Mouse (Mus musculus) embryonic facial prominence, embryonic 13.5 days (tissue): Measurements from ENCODE around the gene Map3k4. TPM values are rescaled to one million over a fixed set of nuclear protein-coding genes. Genes with fewer than 3 reads are reported as not detected.
A peak's percentile ranks its signal among the peaks of the same experiment; 100 is the strongest.
"Not testable (repeated sequence)": the region's sequence is repeated elsewhere in the genome, so short reads cannot be mapped to it uniquely, and the experiment has no call there.

Experiments used
- ATAC-seq: fragments of 200-750 bp; cut with Nextera tagmentation; 2 replicates; pipeline ENCODE4 v1.8.0; 2017; ENCODE audit warnings: low read depth; ENCODE audit not compliant: insufficient number of reproducible peaks, insufficient read depth, low FRiP score, low TSS enrichment
- H3K27ac ChIP-seq: fragments of 300-500 bp; sonication (generic); 2 replicates; pipeline ENCODE4 v1.5.1; 2015; ENCODE audit warnings: moderate library complexity, mild to moderate bottlenecking, inconsistent platforms
- H3K27me3 ChIP-seq: fragments of 300-500 bp; sonication (generic); 2 replicates; pipeline ENCODE4 v1.6.1; 2015; ENCODE audit warnings: mild to moderate bottlenecking, inconsistent platforms
- H3K36me3 ChIP-seq: fragments of 300-500 bp; sonication (generic); 2 replicates; pipeline ENCODE4 v1.6.1; 2015; ENCODE audit warnings: mild to moderate bottlenecking, inconsistent platforms
- H3K4me1 ChIP-seq: fragments of 300-500 bp; sonication (generic); 2 replicates; pipeline ENCODE4 v1.6.1; 2015; ENCODE audit warnings: inconsistent platforms
- H3K4me2 ChIP-seq: fragments of 300-500 bp; sonication (generic); 2 replicates; pipeline ENCODE4 v1.6.1; 2015; ENCODE audit warnings: moderate library complexity, mild to moderate bottlenecking, inconsistent platforms
- H3K4me3 ChIP-seq: fragments of 300-500 bp; sonication (generic); 2 replicates; pipeline ENCODE4 v1.5.1; 2015; ENCODE audit warnings: mild to moderate bottlenecking, inconsistent platforms
- H3K9ac ChIP-seq: fragments of 300-500 bp; sonication (generic); 2 replicates; pipeline ENCODE4 v1.6.1; 2015; ENCODE audit warnings: mild to moderate bottlenecking, inconsistent platforms
- H3K9me3 ChIP-seq: fragments of 300-500 bp; sonication (generic); 2 replicates; pipeline ENCODE4 v1.6.1; 2016; ENCODE audit warnings: inconsistent platforms
- WGBS: fragments of 180-500 bp; shearing (Covaris S2); methylation state at CpG from one replicate; pipeline ENCODE4 v1.1.7; 2015; ENCODE audit warnings: mixed read lengths; 5-methylcytosine and 5-hydroxymethylcytosine counted together
- polyA plus RNA-seq: library from polyadenylated mRNA; unstranded; fragments of >200 nt; fragmentation: Nextera tagmentation; extraction: Ambion mirVana; gene quantifications from 2 replicates; pipeline ENCODE4 v1.2.1, GENCODE M21; 2015

Gene Map3k4
- polyA plus RNA-seq, 1 experiment from 2014 or later: 50.4 TPM

GRCm38 (mm10) chr17:12289836-12290235 lies 28.8 kb downstream of the Map3k4 start:
- not testable (repeated sequence) for ATAC-seq, H3K4me2 ChIP-seq, H3K9me3 ChIP-seq, H3K27ac ChIP-seq, H3K36me3 ChIP-seq, H3K27me3 ChIP-seq, H3K4me3 ChIP-seq, H3K9ac ChIP-seq
- WGBS: 66% methylated on average over 1 of the region's 1 CpGs
- H3K4me1 ChIP-seq: peaks cover 32% of the 10 kb centered on the region

GRCm38 (mm10) chr17:12288871-12289270 lies 29.7 kb downstream of the Map3k4 start:
- Histone ChIP-seq H3K27ac (no peak overlapping the region), H3K36me3 (0 out of 2 replicates have a peak, but pooled peaks cover 4% of the 10 kb centered on the region), H3K27me3 (no peaks in the 10 kb centered on the region), H3K4me2 (no peak overlapping the region), H3K4me3 (no peak overlapping the region), H3K4me1 (peaks cover 23% of the 10 kb centered on the region), H3K9me3 (no peaks in the 10 kb centered on the region), H3K9ac (no peak overlapping the region)
- ATAC-seq: no peak
- WGBS: 92% methylated on average over 4 of the region's 4 CpGs

GRCm38 (mm10) chr17:12279810-12280209 lies 38.8 kb downstream of the Map3k4 start:
- WGBS: 91% methylated on average over 10 of the region's 10 CpGs
- Histone ChIP-seq H3K36me3 (peaks cover 29% of the 10 kb centered on the region), H3K9me3 (no peaks in the 10 kb centered on the region; the same call in 1 of the 2 replicates), H3K4me1 (peaks cover 16% of the 10 kb centered on the region; the same call in 1 of the 2 replicates), H3K9ac (no peak overlapping the region), H3K4me3 (no peak overlapping the region), H3K4me2 (no peak overlapping the region), H3K27ac (0 out of 2 replicates have a peak overlapping the region, but pooled peaks have one; percentile 11), H3K27me3 (no peaks in the 10 kb centered on the region)
- ATAC-seq: no peak

- Histone ChIP-seq H3K4me3 (no peak overlapping the region), H3K27me3 (no peaks in the 10 kb centered on the region), H3K9me3 (no peaks in the 10 kb centered on the region; the same call in 1 of the 2 replicates), H3K36me3 (peaks cover 23% of the 10 kb centered on the region), H3K4me2 (no peak overlapping the region), H3K9ac (no peak overlapping the region), H3K4me1 (peaks cover 21% of the 10 kb centered on the region; the same call in 1 of the 2 replicates), H3K27ac (no peak overlapping the region)
- ATAC-seq: no peak
- WGBS: 72% methylated on average over 5 of the region's 5 CpGs
Observed at GRCm38 (mm10) chr17:12278073-12278472, 40.5 kb downstream of the Map3k4 start.

- no peak for ATAC-seq
- WGBS: 81% methylated on average over 4 of the region's 4 CpGs
- Histone ChIP-seq H3K4me1 (peaks cover 28% of the 10 kb centered on the region; the same call in 1 of the 2 replicates), H3K36me3 (peaks cover 23% of the 10 kb centered on the region), H3K27ac (no peak overlapping the region), H3K9ac (no peak overlapping the region), H3K4me2 (no peak overlapping the region), H3K9me3 (no peaks in the 10 kb centered on the region), H3K27me3 (no peaks in the 10 kb centered on the region), H3K4me3 (no peak overlapping the region)
Observed at GRCm38 (mm10) chr17:12277297-12277696, 41.3 kb downstream of the Map3k4 start.

- Histone ChIP-seq H3K36me3 (peaks cover 26% of the 10 kb centered on the region), H3K9me3 (no peaks in the 10 kb centered on the region), H3K4me1 (peaks cover 33% of the 10 kb centered on the region), H3K4me3 (no peak overlapping the region), H3K9ac (no peak overlapping the region), H3K4me2 (no peak overlapping the region), H3K27me3 (no peaks in the 10 kb centered on the region), H3K27ac (no peak overlapping the region)
- no peak for ATAC-seq
- 80% methylated on average over 11 of the region's 11 CpGs for WGBS
Observed at GRCm38 (mm10) chr17:12276496-12277200, 41.9 kb downstream of the Map3k4 start.

- H3K36me3 ChIP-seq: peaks cover 34% of the 10 kb centered on the region
- WGBS: 83% methylated on average over 9 of the region's 9 CpGs
- no peak overlapping the region for H3K27ac ChIP-seq
- H3K4me2 ChIP-seq: no peak overlapping the region
- no peak for ATAC-seq
- peaks cover 35% of the 10 kb centered on the region for H3K4me1 ChIP-seq
- no peak overlapping the region for H3K4me3 ChIP-seq
- no peaks in the 10 kb centered on the region for H3K27me3 ChIP-seq
- no peaks in the 10 kb centered on the region for H3K9me3 ChIP-seq
- H3K9ac ChIP-seq: no peak overlapping the region
Observed at GRCm38 (mm10) chr17:12275756-12276155, 42.8 kb downstream of the Map3k4 start.

- no peak for ATAC-seq
- Histone ChIP-seq H3K4me1 (peaks cover 32% of the 10 kb centered on the region), H3K4me3 (no peak overlapping the region), H3K9ac (no peak overlapping the region), H3K4me2 (no peak overlapping the region), H3K27me3 (no peaks in the 10 kb centered on the region), H3K36me3 (peaks cover 52% of the 10 kb centered on the region), H3K9me3 (no peaks in the 10 kb centered on the region), H3K27ac (no peak overlapping the region)
- WGBS: 85% methylated on average over 5 of the region's 5 CpGs
Observed at GRCm38 (mm10) chr17:12273032-12273431, 45.6 kb downstream of the Map3k4 start.

- H3K4me3 ChIP-seq: no peak overlapping the region
- no peaks in the 10 kb centered on the region for H3K9me3 ChIP-seq
- 57% methylated on average over 18 of the region's 18 CpGs for WGBS
- no peak overlapping the region for H3K4me2 ChIP-seq
- peak overlapping the region; percentile 44 for H3K27ac ChIP-seq
- H3K4me1 ChIP-seq: peaks cover 35% of the 10 kb centered on the region
- H3K27me3 ChIP-seq: no peaks in the 10 kb centered on the region
- H3K36me3 ChIP-seq: peaks cover 43% of the 10 kb centered on the region
- no peak for ATAC-seq
- H3K9ac ChIP-seq: no peak overlapping the region
Observed at GRCm38 (mm10) chr17:12271805-12272204, 46.8 kb downstream of the Map3k4 start.

- H3K36me3 ChIP-seq: peaks cover 29% of the 10 kb centered on the region
- no peak overlapping the region for H3K27ac ChIP-seq
- WGBS: 89% methylated on average over 10 of the region's 10 CpGs
- no peaks in the 10 kb centered on the region for H3K9me3 ChIP-seq
- no peak overlapping the region for H3K9ac ChIP-seq
- no peak overlapping the region for H3K4me2 ChIP-seq
- H3K27me3 ChIP-seq: no peaks in the 10 kb centered on the region
- no peak overlapping the region for H3K4me3 ChIP-seq
- H3K4me1 ChIP-seq: peaks cover 52% of the 10 kb centered on the region
- no peak for ATAC-seq
Observed at GRCm38 (mm10) chr17:12268538-12268937, 50.1 kb downstream of the Map3k4 start.

GRCm38 (mm10) chr17:12268091-12268490 lies 50.5 kb downstream of the Map3k4 start:
- Histone ChIP-seq H3K4me2 (no peak overlapping the region), H3K36me3 (peaks cover 29% of the 10 kb centered on the region), H3K9ac (no peak overlapping the region), H3K9me3 (no peaks in the 10 kb centered on the region), H3K4me3 (no peak overlapping the region), H3K27me3 (no peaks in the 10 kb centered on the region), H3K27ac (no peak overlapping the region), H3K4me1 (peaks cover 53% of the 10 kb centered on the region)
- ATAC-seq: no peak
- 77% methylated on average over 4 of the region's 4 CpGs for WGBS
